Mouse (Mus musculus) hindbrain, embryonic 15.5 days (tissue): ENCODE data around the gene Lcorl. TPM values are rescaled to one million over a fixed set of nuclear protein-coding genes. Genes with fewer than 3 reads are reported as not detected.

Source experiments
- ATAC-seq: fragments of 200-750 bp; cut with Nextera tagmentation; 2 replicates; pipeline ENCODE4 v1.8.0; 2017; ENCODE audit warnings: low read depth, moderate number of reproducible peaks, moderate TSS enrichment; ENCODE audit not compliant: low FRiP score
- H3K27ac ChIP-seq: fragments of 300-500 bp; sonication (generic); replicated peaks from 2 replicates; pipeline ENCODE4 v1.5.1; 2015; ENCODE audit warnings: mild to moderate bottlenecking, inconsistent platforms
- H3K27me3 ChIP-seq: fragments of 300-500 bp; sonication (generic); 2 replicates; pipeline ENCODE4 v1.6.1; 2015; ENCODE audit warnings: control low read depth, inconsistent platforms
- H3K36me3 ChIP-seq: fragments of 300-500 bp; sonication (generic); 2 replicates; pipeline ENCODE4 v1.6.1; 2015; ENCODE audit warnings: control low read depth, inconsistent platforms
- H3K4me1 ChIP-seq: fragments of 300-500 bp; sonication (generic); replicated peaks from 2 replicates; pipeline ENCODE4 v1.6.1; 2015; ENCODE audit warnings: control low read depth, inconsistent platforms
- H3K4me2 ChIP-seq: fragments of 300-500 bp; sonication (generic); 2 replicates; pipeline ENCODE4 v1.6.1; 2015; ENCODE audit warnings: moderate library complexity, mild to moderate bottlenecking, inconsistent platforms
- H3K4me3 ChIP-seq: fragments of 300-500 bp; sonication (generic); 2 replicates; pipeline ENCODE4 v1.5.1; 2015; ENCODE audit warnings: mild to moderate bottlenecking, inconsistent platforms
- H3K9ac ChIP-seq: fragments of 300-500 bp; sonication (generic); 2 replicates; pipeline ENCODE4 v1.6.1; 2015; ENCODE audit warnings: inconsistent platforms
- H3K9me3 ChIP-seq: fragments of 300-500 bp; sonication (generic); 2 replicates; pipeline ENCODE4 v1.6.1; 2016; ENCODE audit warnings: control low read depth, inconsistent platforms
- WGBS: fragments of 180-500 bp; shearing (Covaris S2); methylation state at CpG from one replicate; pipeline ENCODE4 v1.1.7; 2015; 5-methylcytosine and 5-hydroxymethylcytosine counted together
- polyA plus RNA-seq: library from polyadenylated mRNA; unstranded; fragments of >200 nt; fragmentation: Nextera tagmentation; extraction: Ambion mirVana; gene quantifications from 2 replicates; pipeline ENCODE4 v1.2.1, GENCODE M21; 2015

Gene Lcorl
- polyA plus RNA-seq, 1 experiment from 2014 or later = 40.3 TPM

- H3K36me3 ChIP-seq = no peaks in the 10 kb centered on the region
Measured at GRCm38 (mm10) chr5:45691678-45692077, 165.7 kb downstream of the Lcorl start.

DNA sequence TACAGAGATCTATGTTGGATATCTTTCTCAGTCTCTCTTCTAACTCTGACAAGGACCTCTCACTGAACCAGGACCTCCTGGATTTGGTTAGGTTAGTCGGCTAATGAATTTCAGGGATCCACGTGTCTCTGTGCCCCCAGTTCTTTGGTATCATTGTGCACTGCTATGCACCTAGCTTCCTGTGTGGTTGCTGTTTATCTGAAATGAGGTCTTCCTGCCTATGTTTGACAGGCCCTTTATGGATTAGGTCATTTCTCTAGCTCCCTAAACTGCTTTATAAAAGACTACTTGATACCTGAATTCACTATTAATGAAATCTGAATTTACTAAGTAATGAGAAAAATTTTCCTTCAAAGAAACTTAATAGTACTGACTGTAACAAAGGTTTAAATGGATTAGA, 166.6 kb downstream of the Lcorl start:
- no peaks in the 10 kb centered on the region for H3K36me3 ChIP-seq
- no peak overlapping the region for H3K4me3 ChIP-seq
- no peak for ATAC-seq
- H3K4me1 ChIP-seq = no peaks in the 10 kb centered on the region
- no peaks in the 10 kb centered on the region for H3K27me3 ChIP-seq
- no peak overlapping the region for H3K9ac ChIP-seq
- H3K27ac ChIP-seq = no peak overlapping the region
- 85% methylated on average over 2 of the region's 2 CpGs for WGBS
- H3K4me2 ChIP-seq = no peak overlapping the region
- no peaks in the 10 kb centered on the region for H3K9me3 ChIP-seq

More at GRCm38 (mm10) chr5:45691678-45692077, 165.7 kb downstream of the Lcorl start:
- 91% methylated on average over 6 of the region's 6 CpGs for WGBS
- ATAC-seq = no peak
- no peaks in the 10 kb centered on the region for H3K27me3 ChIP-seq
- H3K4me1 ChIP-seq = no peaks in the 10 kb centered on the region
- H3K9me3 ChIP-seq = no peaks in the 10 kb centered on the region
- H3K4me2 ChIP-seq = no peak overlapping the region
- no peak overlapping the region for H3K9ac ChIP-seq
- H3K4me3 ChIP-seq = no peak overlapping the region
- H3K27ac ChIP-seq = no peak overlapping the region

DNA sequence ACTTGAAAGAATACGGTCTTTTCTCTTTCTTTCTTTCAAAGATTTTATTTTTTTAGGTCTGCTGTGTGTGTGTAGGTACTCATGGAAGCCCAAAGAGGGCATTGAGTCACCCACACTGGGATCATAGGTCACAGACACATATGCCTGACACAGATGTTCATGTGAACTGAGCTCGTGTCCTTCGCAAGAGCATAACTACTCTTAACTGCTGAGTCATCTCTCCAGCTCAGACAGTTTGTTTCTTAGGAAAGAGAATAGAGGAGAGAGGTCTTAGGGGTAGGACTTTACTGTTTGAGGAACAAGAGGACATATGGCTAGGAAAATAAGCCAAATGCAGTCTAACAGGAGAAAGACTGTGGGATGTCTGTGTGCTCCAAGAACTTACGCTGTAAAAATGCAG, 168.3 kb downstream of the Lcorl start:
- Histone ChIP-seq H3K4me1 (no peaks in the 10 kb centered on the region), H3K9me3 (no peaks in the 10 kb centered on the region), H3K4me3 (no peak overlapping the region), H3K27me3 (no peaks in the 10 kb centered on the region), H3K9ac (no peak overlapping the region), H3K36me3 (no peaks in the 10 kb centered on the region), H3K27ac (no peak overlapping the region), H3K4me2 (no peak overlapping the region)
- ATAC-seq = no peak
- WGBS = 87% methylated on average over 4 of the region's 4 CpGs

DNA sequence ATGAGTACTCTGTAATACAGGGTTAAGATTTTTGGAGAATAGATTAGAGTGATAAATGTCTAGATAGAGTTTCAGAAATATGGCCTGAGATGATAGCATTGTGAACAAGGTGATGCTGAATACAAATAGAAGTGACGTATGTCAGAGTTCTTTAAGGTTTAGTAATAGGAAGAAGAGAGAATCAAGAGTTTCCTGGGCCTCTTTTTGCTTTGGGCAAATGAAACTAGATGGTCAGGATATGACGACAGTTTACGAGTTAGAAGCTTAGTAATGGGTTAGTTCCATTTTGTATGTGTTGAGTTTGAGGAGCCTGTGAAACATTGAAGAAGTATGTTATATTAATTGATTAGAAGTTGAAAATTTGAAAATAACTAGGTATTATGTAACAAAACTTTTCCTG, 171.2 kb downstream of the Lcorl start:
- no peak overlapping the region for H3K4me3 ChIP-seq
- H3K9ac ChIP-seq = no peak overlapping the region
- H3K27ac ChIP-seq = no peak overlapping the region
- ATAC-seq = no peak
- H3K36me3 ChIP-seq = no peaks in the 10 kb centered on the region
- H3K4me2 ChIP-seq = no peak overlapping the region
- H3K9me3 ChIP-seq = no peaks in the 10 kb centered on the region
- H3K27me3 ChIP-seq = no peaks in the 10 kb centered on the region
- WGBS = 96% methylated on average over 3 of the region's 3 CpGs
- no peaks in the 10 kb centered on the region for H3K4me1 ChIP-seq

GRCm38 (mm10) chr5:45685243-45685642, 172.2 kb downstream of the Lcorl start:
- ATAC-seq = no peak

GRCm38 (mm10) chr5:45683388-45683787, 174.0 kb downstream of the Lcorl start:
- H3K36me3 ChIP-seq = no peaks in the 10 kb centered on the region
- H3K4me2 ChIP-seq = no peak overlapping the region
- H3K9ac ChIP-seq = no peak overlapping the region
- ATAC-seq = no peak
- H3K9me3 ChIP-seq = no peaks in the 10 kb centered on the region
- no peaks in the 10 kb centered on the region for H3K27me3 ChIP-seq
- no peaks in the 10 kb centered on the region for H3K4me1 ChIP-seq
- H3K4me3 ChIP-seq = no peak overlapping the region
- 94% methylated on average over 1 of the region's 1 CpGs for WGBS
- H3K27ac ChIP-seq = no peak overlapping the region

More at GRCm38 (mm10) chr5:45685243-45685642, 172.2 kb downstream of the Lcorl start:
- no peak overlapping the region for H3K27ac ChIP-seq
- H3K9ac ChIP-seq = no peak overlapping the region
- H3K4me2 ChIP-seq = no peak overlapping the region
- H3K27me3 ChIP-seq = no peaks in the 10 kb centered on the region
- H3K36me3 ChIP-seq = no peaks in the 10 kb centered on the region
- WGBS = 100% methylated on average over 2 of the region's 2 CpGs
- no peak overlapping the region for H3K4me3 ChIP-seq
- no peaks in the 10 kb centered on the region for H3K9me3 ChIP-seq
- H3K4me1 ChIP-seq = no peaks in the 10 kb centered on the region

GRCm38 (mm10) chr5:45679955-45680354, 177.5 kb downstream of the Lcorl start:
- no peaks in the 10 kb centered on the region for H3K9me3 ChIP-seq

DNA sequence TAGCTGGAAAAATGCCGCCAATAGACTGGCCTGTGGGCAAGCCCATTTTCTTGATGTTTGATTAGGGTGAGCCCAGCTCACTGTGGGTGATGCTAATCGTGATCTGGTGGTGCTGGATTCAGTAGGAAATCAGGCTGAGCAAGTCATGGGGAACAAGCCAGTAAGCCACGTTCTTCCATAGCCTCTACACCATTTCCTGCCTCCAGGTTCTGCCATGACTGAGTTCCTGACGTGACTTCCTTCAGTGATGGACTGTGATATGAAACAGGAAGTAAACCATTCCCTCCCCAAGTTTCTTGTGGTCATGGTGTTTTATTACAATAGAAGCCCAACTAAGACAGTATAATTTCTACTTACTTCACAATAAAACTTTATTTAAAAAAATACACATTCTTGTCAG, 179.8 kb downstream of the Lcorl start:
- Histone ChIP-seq H3K27ac (no peak overlapping the region), H3K4me1 (no peaks in the 10 kb centered on the region), H3K4me3 (no peak overlapping the region), H3K9me3 (no peaks in the 10 kb centered on the region), H3K27me3 (no peaks in the 10 kb centered on the region), H3K36me3 (no peaks in the 10 kb centered on the region), H3K4me2 (no peak overlapping the region), H3K9ac (no peak overlapping the region)
- ATAC-seq = no peak
- 86% methylated on average over 4 of the region's 4 CpGs for WGBS

More at GRCm38 (mm10) chr5:45679955-45680354, 177.5 kb downstream of the Lcorl start:
- Histone ChIP-seq H3K27me3 (no peaks in the 10 kb centered on the region), H3K9ac (no peak overlapping the region), H3K36me3 (no peaks in the 10 kb centered on the region), H3K4me2 (no peak overlapping the region), H3K27ac (no peak overlapping the region), H3K4me3 (no peak overlapping the region), H3K4me1 (no peaks in the 10 kb centered on the region)
- no peak for ATAC-seq

GRCm38 (mm10) chr5:45675032-45675431, 182.4 kb downstream of the Lcorl start:
- no peak overlapping the region for H3K4me2 ChIP-seq
- no peak overlapping the region for H3K9ac ChIP-seq
- ATAC-seq = no peak
- H3K4me3 ChIP-seq = no peak overlapping the region
- H3K27me3 ChIP-seq = no peaks in the 10 kb centered on the region
- peaks cover 6% of the 10 kb centered on the region for H3K4me1 ChIP-seq
- H3K36me3 ChIP-seq = no peaks in the 10 kb centered on the region
- WGBS = 89% methylated on average over 1 of the region's 1 CpGs
- H3K27ac ChIP-seq = no peak overlapping the region
- no peaks in the 10 kb centered on the region for H3K9me3 ChIP-seq

DNA sequence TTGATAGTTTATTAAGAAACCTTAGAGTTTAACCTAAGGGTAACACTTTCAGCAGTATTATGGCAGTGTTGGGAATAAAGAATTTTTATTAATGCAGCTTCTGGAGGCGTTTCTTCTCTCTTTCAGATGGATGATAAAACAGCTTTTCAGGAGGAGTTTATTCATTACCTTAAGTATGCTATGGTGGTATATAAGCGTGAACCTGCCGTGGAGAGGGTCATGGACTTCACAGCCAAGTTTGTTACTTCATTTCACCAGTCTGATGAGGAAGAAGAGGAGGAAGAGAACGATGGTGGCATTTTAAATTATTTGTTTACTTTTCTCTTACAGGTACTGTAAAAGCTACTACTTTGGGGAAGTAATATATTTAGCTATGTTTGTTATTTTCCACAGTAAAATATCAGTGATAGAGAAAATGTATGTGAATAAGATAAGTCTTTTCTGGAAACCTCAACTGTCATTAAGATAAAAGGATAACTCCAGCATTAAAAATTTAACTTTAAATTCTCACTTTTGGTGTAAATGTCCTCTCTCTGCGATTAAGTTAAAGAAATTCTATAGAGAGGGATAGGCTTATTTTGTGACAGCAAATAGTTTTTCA, 186.4 kb downstream of the Lcorl start:
- peak overlapping the region; percentile 76 for H3K4me3 ChIP-seq
- H3K4me2 ChIP-seq = no peak overlapping the region
- 53% methylated on average over 5 of the region's 5 CpGs for WGBS

DNA sequence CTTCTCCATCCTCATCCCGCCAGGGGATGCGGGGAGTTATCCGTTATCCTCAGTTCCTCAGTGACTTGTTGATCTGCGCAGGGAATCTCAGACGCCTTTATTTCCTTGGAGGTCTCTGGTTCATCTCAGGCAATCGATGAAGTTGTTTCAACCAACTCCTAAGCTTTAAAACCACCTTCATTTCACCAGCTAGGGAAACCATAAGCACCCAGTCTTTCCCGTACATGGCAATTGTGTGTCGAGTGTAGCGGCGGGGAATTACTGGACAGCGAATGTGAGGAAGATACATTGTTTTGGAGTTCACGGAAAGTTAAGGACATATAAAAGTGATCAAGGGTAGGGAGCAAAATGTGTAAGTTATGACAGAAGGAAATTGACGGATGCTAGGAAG, 187.1 kb downstream of the Lcorl start:
- peak overlapping the region; percentile 49 for H3K9ac ChIP-seq
- 0% methylated on average over 13 of the region's 13 CpGs for WGBS
- no peak for ATAC-seq
- H3K27ac ChIP-seq = peak overlapping the region; percentile 56; the same call in 1 of the 2 replicates
- H3K36me3 ChIP-seq = no peaks in the 10 kb centered on the region
- peak overlapping the region; percentile 76 for H3K4me3 ChIP-seq
- no peaks in the 10 kb centered on the region for H3K9me3 ChIP-seq
- peak overlapping the region; percentile 98 for H3K4me2 ChIP-seq
- H3K27me3 ChIP-seq = no peaks in the 10 kb centered on the region
- H3K4me1 ChIP-seq = peaks cover 13% of the 10 kb centered on the region

More for the DNA sequence above, 186.4 kb downstream of the Lcorl start:
- no peak for ATAC-seq
- H3K27ac ChIP-seq = no peak overlapping the region
- no peaks in the 10 kb centered on the region for H3K27me3 ChIP-seq
- H3K4me1 ChIP-seq = peaks cover 13% of the 10 kb centered on the region
- no peaks in the 10 kb centered on the region for H3K9me3 ChIP-seq
- H3K9ac ChIP-seq = no peak overlapping the region
- H3K36me3 ChIP-seq = no peaks in the 10 kb centered on the region

DNA sequence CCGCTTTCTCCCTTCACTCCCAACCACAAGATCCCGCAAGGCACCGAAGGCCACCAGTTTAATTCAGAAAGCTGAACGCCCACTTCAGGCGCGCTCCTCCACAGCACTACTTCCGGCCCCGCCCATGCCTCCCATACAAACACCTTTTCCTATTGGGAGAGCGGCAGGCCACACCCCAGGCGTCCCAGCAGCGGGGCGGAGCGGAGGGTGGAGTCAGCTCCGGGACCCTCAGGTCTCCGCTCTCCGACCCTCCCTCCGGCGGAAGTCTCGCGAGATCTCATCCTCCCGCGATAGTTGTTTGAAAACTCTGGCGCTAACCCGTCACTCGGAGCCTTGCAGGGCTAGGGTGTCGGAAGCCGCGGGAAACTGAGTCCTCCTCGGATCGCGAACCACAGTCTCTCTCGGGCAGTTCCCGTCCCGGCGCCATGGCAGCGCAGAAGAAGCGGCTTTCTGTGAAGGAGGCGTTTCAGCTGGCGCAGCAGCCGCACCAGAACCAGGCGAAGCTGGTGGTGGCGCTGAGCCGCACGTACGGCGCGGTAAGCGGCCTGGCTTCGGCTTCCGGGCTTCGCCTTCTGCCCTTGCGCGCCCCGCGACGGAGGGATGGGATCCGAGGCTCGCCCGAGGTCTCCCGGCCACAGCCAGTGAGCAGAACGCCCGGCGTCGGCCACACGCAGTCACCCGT, 187.7 kb downstream of the Lcorl start, which contains the start of gene Ncapg:
TSS of gene Ncapg (plus strand) at position 322 of the 682 bp plus-strand sequence.
- WGBS = under 1% methylated on average over 66 of the region's 66 CpGs
- Histone ChIP-seq H3K36me3 (no peaks in the 10 kb centered on the region), H3K27me3 (no peaks in the 10 kb centered on the region), H3K4me2 (peak within 1 kb of the TSS; percentile 98), H3K9ac (peak within 1 kb of the TSS; percentile 67), H3K9me3 (no peaks in the 10 kb centered on the region), H3K4me1 (peaks cover 13% of the 10 kb centered on the region), H3K4me3 (peak within 1 kb of the TSS; percentile 76), H3K27ac (peak within 1 kb of the TSS; percentile 77)
- peak; percentile 100 for ATAC-seq
